ENCODE assay signal across 11 mouse cellular contexts in the genomic region with DNA sequence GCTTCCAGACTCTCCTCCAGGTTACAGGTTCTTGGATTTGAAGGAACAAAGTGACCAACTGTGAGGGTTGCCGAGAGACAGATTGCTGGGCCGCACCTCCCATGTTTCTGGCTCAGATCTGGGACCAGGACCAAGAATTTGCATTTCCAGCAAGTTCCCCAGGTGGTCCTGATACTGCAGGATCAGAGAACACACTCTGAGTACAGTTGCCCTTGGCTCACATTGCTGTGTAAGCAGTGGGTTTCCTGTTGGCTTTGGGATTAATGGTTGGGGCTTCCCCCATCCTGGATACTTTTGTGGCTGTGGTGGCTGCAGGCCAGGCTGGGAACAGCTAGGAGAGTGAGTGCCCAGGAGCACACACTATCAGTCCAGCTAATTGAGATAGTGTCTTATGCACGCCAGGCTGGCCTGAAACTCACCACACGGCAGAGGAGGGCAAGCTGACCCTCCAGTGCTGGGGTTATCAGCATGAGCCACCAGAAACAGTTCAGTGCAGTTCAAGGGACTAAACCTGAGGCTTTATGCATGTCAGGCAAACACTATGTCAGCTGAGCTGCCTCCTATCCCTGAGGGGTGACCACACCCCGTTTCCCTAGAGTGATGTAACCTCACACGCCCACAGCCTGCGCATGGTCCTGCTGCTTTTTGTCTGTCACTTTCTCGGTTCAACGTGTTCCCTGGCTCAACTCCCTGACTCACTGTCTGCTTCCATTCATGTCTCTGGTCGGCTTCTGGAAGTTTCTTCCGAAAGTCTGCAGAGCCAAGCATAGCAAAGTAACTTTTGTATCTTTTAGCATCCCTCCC. TPM values are rescaled to one million over a fixed set of nuclear protein-coding genes. Genes with fewer than 3 reads are reported as not detected.
DNase-seq lines count a peak whose midpoint lies in the region; ATAC-seq lines count a peak whose summit lies in the region.
"Had no signal": no experiment of that assay in that cellular context is flagged by ENCODE, and none has a peak within 500 bp of the region (broad histone marks: within the 10 kb centered on the region; RNA-seq: fewer than 3 reads in every experiment).

No protein-coding gene starts in this region.

- WGBS in liver, embryonic 11.5 days = 40% methylated on average over 11 of the region's 11 CpGs

- peaks cover 71% of the 10 kb centered on the region for H3K27me3 ChIP-seq in liver, embryonic 11.5 days (replicated peaks; ENCODE audit: control insufficient read depth, insufficient read depth, low read length)

- H3K4me1 ChIP-seq in liver, embryonic 11.5 days (replicated peaks; ENCODE audit: control insufficient read depth, insufficient read depth, low read length) = no peaks in the 10 kb centered on the region

- no peaks in the 10 kb centered on the region for H3K36me3 ChIP-seq in liver, embryonic 11.5 days (ENCODE audit: control insufficient read depth, insufficient read depth, low read length)
- H3K36me3 ChIP-seq: embryonic facial prominence, embryonic 13.5 days had no signal

- H3K4me3 ChIP-seq in liver, embryonic 11.5 days (ENCODE audit: low read depth, low read length) = no peak overlapping the region
- H3K4me3 ChIP-seq: embryonic facial prominence, embryonic 13.5 days had no signal

- no peak overlapping the region for H3K27ac ChIP-seq in liver, embryonic 11.5 days (ENCODE audit: low read depth, low read length)
- H3K27ac ChIP-seq: embryonic facial prominence, embryonic 13.5 days had no signal

- no peak overlapping the region for H3K4me2 ChIP-seq in liver, embryonic 11.5 days
- H3K4me2 ChIP-seq: embryonic facial prominence, embryonic 13.5 days had no signal

- no peak overlapping the region for H3K9ac ChIP-seq in liver, embryonic 11.5 days (ENCODE audit: low read depth, low read length)

- ATAC-seq in frontal cortex, adult (ENCODE audit: low TSS enrichment) = peak; percentile 42; the same call in 1 of the 2 replicates
- ATAC-seq in megakaryocyte, adult 5-6 weeks (ENCODE audit: poor library complexity, severe bottlenecking) = peak; percentile 54
- no peak for ATAC-seq in liver, embryonic 11.5 days (replicated peaks; ENCODE audit: low FRiP score)
- no peak for ATAC-seq in monocyte, adult 5-6 weeks (replicated peaks; ENCODE audit: insufficient number of reproducible peaks, low FRiP score, low TSS enrichment, poor library complexity, severe bottlenecking)

- no peaks in the 10 kb centered on the region for H3K9me3 ChIP-seq in liver, embryonic 11.5 days (ENCODE audit: control insufficient read depth, low read length)
- H3K9me3 ChIP-seq: embryonic facial prominence, embryonic 13.5 days had no signal

- DNase-seq in frontal cortex, postnatal 14 days (ENCODE audit: low spot score in 2 of 2) = no peak
- peak; percentile 81 for DNase-seq in right cerebral cortex, adult 18-20 months
- DNase-seq in right cerebral cortex, postnatal 25 days = no peak
- DNase-seq in heart, adult 9 months (ENCODE audit: low spot score in 2 of 2) = peak; percentile 67 to 71
- DNase-seq in liver, embryonic 11.5 days (ENCODE audit: low spot score) = no peak

RNA-seq across cellular contexts. Expression of a gene that starts 16.3 kb away (rescaled TPM):
- total RNA-seq in megakaryocyte, adult 5-6 weeks (2015) = not detected in 2 replicates
- total RNA-seq in megakaryocyte, adult 5-6 weeks (2017) = not detected in 2 replicates
- polyA plus RNA-seq in liver, embryonic 11.5 days (2014; fragmentation: Nextera tagmentation; extraction: Ambion mirVana) = not detected in 2 replicates
- not detected in 3 replicates for total RNA-seq in monocyte, adult 5-6 weeks (2017)
- polyA plus RNA-seq: C2C12; embryonic facial prominence, embryonic 13.5 days; limb, embryonic 14.5 days had no signal

RNA-seq across cellular contexts. Expression of a gene that starts 18.9 kb away (rescaled TPM):
- total RNA-seq in megakaryocyte, adult 5-6 weeks (2015) = 12.9 and 17.0 TPM in 2 replicates
- 21.7 and 22.5 TPM in 2 replicates for total RNA-seq in megakaryocyte, adult 5-6 weeks (2017)
- 5.5 and 7.7 TPM in 2 replicates for polyA plus RNA-seq in liver, embryonic 11.5 days (2014; fragmentation: Nextera tagmentation; extraction: Ambion mirVana)
- 17.7 to 21.3 TPM (median 20.5 TPM) in 3 replicates for total RNA-seq in monocyte, adult 5-6 weeks (2017)

RNA-seq across cellular contexts. Expression of a gene that starts 39.6 kb away (rescaled TPM):
- total RNA-seq in megakaryocyte, adult 5-6 weeks (2015) = 9.3 and 9.8 TPM in 2 replicates
- total RNA-seq in megakaryocyte, adult 5-6 weeks (2017) = 15.6 and 26.8 TPM in 2 replicates
- polyA plus RNA-seq in liver, embryonic 11.5 days (2014; fragmentation: Nextera tagmentation; extraction: Ambion mirVana) = 45.0 and 45.9 TPM in 2 replicates
- 25.0 to 47.8 TPM (median 37.3 TPM) in 3 replicates for total RNA-seq in monocyte, adult 5-6 weeks (2017)

Comparison
In these comparisons a context has a peak if more than half of its experiments do, and no peak if none do; other contexts are left out.
1. DNase-seq: peak in right cerebral cortex, adult 18-20 months (single experiment) and heart, adult 9 months (2 of 2); none in frontal cortex, postnatal 14 days (0 of 2), right cerebral cortex, postnatal 25 days (single experiment) and liver, embryonic 11.5 days (single experiment).
2. ATAC-seq: peak in frontal cortex, adult (single experiment) and megakaryocyte, adult 5-6 weeks (single experiment); none in liver, embryonic 11.5 days (single experiment) and monocyte, adult 5-6 weeks (single experiment).